9 mouse cellular contexts compared by ENCODE assay signal in genomic region chr8:12564307-12564706, GRCm38 (mm10). TPM values are rescaled to one million over a fixed set of nuclear protein-coding genes. Genes with fewer than 3 reads are reported as not detected.
DNase-seq lines count a peak whose midpoint lies in the region; ATAC-seq and TF ChIP-seq lines count a peak whose summit lies in the region.
"Had no signal": no experiment of that assay in that cellular context is flagged by ENCODE, and none has a peak within 500 bp of the region (broad histone marks: within the 10 kb centered on the region; RNA-seq: fewer than 3 reads in every experiment).

No protein-coding gene starts in this region.

- ATAC-seq in heart, embryonic 12.5 days (ENCODE audit: insufficient number of reproducible peaks, low FRiP score) = no peak
- no peak for ATAC-seq in embryonic facial prominence, embryonic 14.5 days (ENCODE audit: low read depth)
- ATAC-seq in kidney, postnatal 0 days (replicated peaks; ENCODE audit: low FRiP score, low read depth) = peak; percentile 58; the same call in 1 of the 2 replicates
- peak; percentile 61 for ATAC-seq in midbrain, embryonic 11.5 days (ENCODE audit: low FRiP score)

- TF ChIP-seq CTCF in kidney, postnatal 0 days (IDR thresholded peaks at IDR 0.05; ENCODE audit: low read depth) = peak; percentile 88

- no peak overlapping the region for H3K27ac ChIP-seq in heart, embryonic 12.5 days (ENCODE audit: poor library complexity, severe bottlenecking)
- no peak overlapping the region for H3K27ac ChIP-seq in embryonic facial prominence, embryonic 14.5 days (replicated peaks; ENCODE audit: low read depth, low read length)
- no peak overlapping the region for H3K27ac ChIP-seq in kidney, postnatal 0 days
- no peak overlapping the region for H3K27ac ChIP-seq in midbrain, embryonic 11.5 days (ENCODE audit: low read depth, low read length)
- H3K27ac ChIP-seq: liver, embryonic 13.5 days had no signal

- H3K9me3 ChIP-seq in heart, embryonic 12.5 days (replicated peaks) = no peaks in the 10 kb centered on the region
- no peaks in the 10 kb centered on the region for H3K9me3 ChIP-seq in embryonic facial prominence, embryonic 14.5 days (ENCODE audit: control insufficient read depth, low read length)
- H3K9me3 ChIP-seq in kidney, postnatal 0 days (replicated peaks; ENCODE audit: low read length) = no peaks in the 10 kb centered on the region
- H3K9me3 ChIP-seq in midbrain, embryonic 11.5 days (ENCODE audit: control insufficient read depth, low read length) = no peaks in the 10 kb centered on the region
- H3K9me3 ChIP-seq: liver, embryonic 13.5 days had no signal

- 3% methylated on average over 4 of the region's 4 CpGs for WGBS in heart, embryonic 12.5 days
- WGBS in embryonic facial prominence, embryonic 14.5 days = 2% methylated on average over 4 of the region's 4 CpGs
- 4% methylated on average over 4 of the region's 4 CpGs for WGBS in kidney, postnatal 0 days
- 4% methylated on average over 4 of the region's 4 CpGs for WGBS in midbrain, embryonic 11.5 days

- H3K36me3 ChIP-seq in heart, embryonic 12.5 days = no peaks in the 10 kb centered on the region
- H3K36me3 ChIP-seq in embryonic facial prominence, embryonic 14.5 days (ENCODE audit: control insufficient read depth, insufficient read depth, low read length) = no peaks in the 10 kb centered on the region
- no peaks in the 10 kb centered on the region for H3K36me3 ChIP-seq in kidney, postnatal 0 days (ENCODE audit: insufficient read depth, low read length)
- H3K36me3 ChIP-seq in midbrain, embryonic 11.5 days (ENCODE audit: control insufficient read depth, insufficient read depth, low read length) = no peaks in the 10 kb centered on the region
- H3K36me3 ChIP-seq: liver, embryonic 13.5 days had no signal

- H3K27me3 ChIP-seq in heart, embryonic 12.5 days (replicated peaks) = peaks cover 83% of the 10 kb centered on the region
- H3K27me3 ChIP-seq in embryonic facial prominence, embryonic 14.5 days (replicated peaks; ENCODE audit: control insufficient read depth, insufficient read depth, low read length) = peaks cover 19% of the 10 kb centered on the region; the same call in 1 of the 2 replicates
- peaks cover 11% of the 10 kb centered on the region; the same call in 1 of the 2 replicates for H3K27me3 ChIP-seq in kidney, postnatal 0 days (ENCODE audit: insufficient read depth, low read length)
- peaks cover 12% of the 10 kb centered on the region; the same call in 1 of the 2 replicates for H3K27me3 ChIP-seq in midbrain, embryonic 11.5 days (ENCODE audit: control insufficient read depth, insufficient read depth, low read length)

- no peak overlapping the region for H3K4me3 ChIP-seq in heart, embryonic 12.5 days
- H3K4me3 ChIP-seq in embryonic facial prominence, embryonic 14.5 days (ENCODE audit: low read depth, low read length) = no peak overlapping the region
- H3K4me3 ChIP-seq in kidney, postnatal 0 days (replicated peaks; ENCODE audit: low read depth, low read length) = no peak overlapping the region
- no peak overlapping the region for H3K4me3 ChIP-seq in midbrain, embryonic 11.5 days (ENCODE audit: low read depth, low read length)
- H3K4me3 ChIP-seq: liver, embryonic 13.5 days had no signal

- DNase-seq in heart, postnatal 36 days = peak; percentile 5 to 9
- peak; percentile 46 for DNase-seq in Muller cell, postnatal 12 days (ENCODE audit: inconsistent ontology term)
- peak; percentile 67 for DNase-seq in embryonic facial prominence, embryonic 14.5 days (ENCODE audit: low spot score)
- peak; percentile 80 for DNase-seq in kidney, postnatal 0 days (ENCODE audit: low spot score)
- DNase-seq in midbrain, embryonic 11.5 days (ENCODE audit: low spot score, missing footprints) = peak; percentile 93
- DNase-seq in spleen, postnatal 14 days (ENCODE audit: low spot score in 2 of 2) = no peak
- DNase-seq in thymus, postnatal 25 days = no peak
- DNase-seq: liver, embryonic 13.5 days had no signal

- no peak overlapping the region for H3K4me2 ChIP-seq in heart, embryonic 12.5 days
- no peak overlapping the region for H3K4me2 ChIP-seq in embryonic facial prominence, embryonic 14.5 days (ENCODE audit: low read depth, low read length)
- no peak overlapping the region for H3K4me2 ChIP-seq in kidney, postnatal 0 days (ENCODE audit: low read length)
- H3K4me2 ChIP-seq in midbrain, embryonic 11.5 days = no peak overlapping the region
- H3K4me2 ChIP-seq: liver, embryonic 13.5 days had no signal

- no peak overlapping the region for H3K9ac ChIP-seq in heart, embryonic 12.5 days
- H3K9ac ChIP-seq in embryonic facial prominence, embryonic 14.5 days (ENCODE audit: low read depth, low read length) = no peak overlapping the region
- H3K9ac ChIP-seq in kidney, postnatal 0 days (ENCODE audit: low read depth, low read length) = no peak overlapping the region
- no peak overlapping the region for H3K9ac ChIP-seq in midbrain, embryonic 11.5 days (ENCODE audit: low read length)
- H3K9ac ChIP-seq: liver, embryonic 13.5 days had no signal

- H3K4me1 ChIP-seq in heart, embryonic 12.5 days (replicated peaks) = no peaks in the 10 kb centered on the region
- no peaks in the 10 kb centered on the region for H3K4me1 ChIP-seq in embryonic facial prominence, embryonic 14.5 days (ENCODE audit: control insufficient read depth, insufficient read depth, low read length)
- H3K4me1 ChIP-seq in kidney, postnatal 0 days (replicated peaks; ENCODE audit: insufficient read depth, low read length) = no peaks in the 10 kb centered on the region
- H3K4me1 ChIP-seq in midbrain, embryonic 11.5 days (ENCODE audit: control insufficient read depth, insufficient read depth, low read length) = peaks cover 4% of the 10 kb centered on the region
- H3K4me1 ChIP-seq: liver, embryonic 13.5 days had no signal

- intact Hi-C loops in heart, postnatal 36 days (cut with DNase I) = loop anchor here (5.0 kb wide), 2 partner anchors 113 to 167 kb away; partner anchors contain the start of gene Sox1

RNA-seq across cellular contexts. Expression of gene Spaca7, which starts 8.5 kb away (rescaled TPM):
- not detected for total RNA-seq in heart, postnatal 36 days (2021)
- not detected in 2 replicates for polyA plus RNA-seq in heart, embryonic 12.5 days (2016; fragmentation: Nextera tagmentation; extraction: Ambion mirVana)
- not detected in 2 replicates for polyA plus RNA-seq in embryonic facial prominence, embryonic 14.5 days (2014; fragmentation: Nextera tagmentation; extraction: Ambion mirVana)
- polyA plus RNA-seq in kidney, postnatal 0 days (2015; fragmentation: Nextera tagmentation; extraction: Ambion mirVana) = 0.91 and 1.8 TPM in 2 replicates
- polyA plus RNA-seq in midbrain, embryonic 11.5 days (2014; fragmentation: Nextera tagmentation; extraction: Ambion mirVana) = not detected in 2 replicates
- polyA plus RNA-seq: liver, embryonic 13.5 days had no signal

Comparison
In these comparisons a context has a peak if more than half of its experiments do, and no peak if none do; other contexts are left out.
1. DNase-seq: peak in heart, postnatal 36 days (2 of 2), Muller cell, postnatal 12 days (single experiment), embryonic facial prominence, embryonic 14.5 days (single experiment), kidney, postnatal 0 days (single experiment) and midbrain, embryonic 11.5 days (single experiment); none in spleen, postnatal 14 days (0 of 2) and thymus, postnatal 25 days (single experiment).
2. ATAC-seq: peak in kidney, postnatal 0 days (single experiment) and midbrain, embryonic 11.5 days (single experiment); none in heart, embryonic 12.5 days (single experiment) and embryonic facial prominence, embryonic 14.5 days (single experiment).